Mouse (Mus musculus) ES-E14 (cell line): ENCODE results near the gene Prelid1.

Experiments
- CHD2 ChIP-seq: IDR thresholded peaks from 2 replicates; pipeline ENCODE4 v1.6.1; 2014; ENCODE audit warnings: mild to moderate bottlenecking, low read depth, low read length, inconsistent platforms
- HCFC1 ChIP-seq: IDR thresholded peaks from 2 replicates; pipeline ENCODE4 v1.6.1; 2012; ENCODE audit warnings: low read length, inconsistent platforms, borderline replicate concordance; ENCODE audit not compliant: insufficient read depth
- MAFK ChIP-seq: IDR thresholded peaks from 2 replicates; pipeline ENCODE4 v1.6.1; 2014; ENCODE audit warnings: mild to moderate bottlenecking, low read depth, low read length, inconsistent platforms; ENCODE audit not compliant: insufficient read depth
- ZC3H11A ChIP-seq: IDR thresholded peaks from 2 replicates; pipeline ENCODE4 v1.6.1; 2012; ENCODE audit warnings: low read depth, mild to moderate bottlenecking, inconsistent platforms, low read length, borderline replicate concordance
- ZNF384 ChIP-seq: IDR thresholded peaks from 2 replicates; pipeline ENCODE4 v1.6.1; 2012; ENCODE audit warnings: low read depth, low read length, inconsistent platforms

GRCm38 (mm10) chr13:55346745-55347144 lies 26.4 kb downstream of the Prelid1 start:
- TF ChIP-seq CHD2, result no peak
- TF ChIP-seq HCFC1, result no peak
- no peak for TF ChIP-seq ZC3H11A
- no peak for TF ChIP-seq ZNF384
- TF ChIP-seq MAFK, result no peak
